Mouse (Mus musculus): Measurements from ENCODE around the gene Gm20696.

Gm20696 gene

GRCm38 (mm10) chr6:99665457-99666317, 910 bp downstream of the Gm20696 start:
- no peak for DNase-seq (ENCODE audit: low spot score in 2 of 2)

GRCm38 (mm10) chr6:99663232-99663631, 3.4 kb downstream of the Gm20696 start:
- no peak for DNase-seq (ENCODE audit: low spot score in 2 of 2)

- DNase-seq (ENCODE audit: low spot score in 2 of 2) = no peak
Measured at GRCm38 (mm10) chr6:99660443-99660842, 6.2 kb downstream of the Gm20696 start.

GRCm38 (mm10) chr6:99658586-99658985, 8.0 kb downstream of the Gm20696 start:
- DNase-seq (ENCODE audit: low spot score in 2 of 2) = no peak

GRCm38 (mm10) chr6:99656088-99656487, 10.5 kb downstream of the Gm20696 start:
- no peak for DNase-seq (ENCODE audit: low spot score in 2 of 2)

- no peak for DNase-seq (ENCODE audit: low spot score in 2 of 2)
Measured at GRCm38 (mm10) chr6:99655488-99655887, 11.1 kb downstream of the Gm20696 start.

- DNase-seq (ENCODE audit: low spot score in 2 of 2) = no peak
Measured at GRCm38 (mm10) chr6:99654343-99654742, 12.3 kb downstream of the Gm20696 start.

GRCm38 (mm10) chr6:99652341-99652740, 14.3 kb downstream of the Gm20696 start:
- DNase-seq (ENCODE audit: low spot score in 2 of 2) = no peak

GRCm38 (mm10) chr6:99649307-99649706, 17.3 kb downstream of the Gm20696 start:
- no peak for DNase-seq (ENCODE audit: low spot score in 2 of 2)

- no peak for DNase-seq (ENCODE audit: low spot score in 2 of 2)
Measured at GRCm38 (mm10) chr6:99646344-99646743, 20.3 kb downstream of the Gm20696 start.

GRCm38 (mm10) chr6:99644876-99645275, 21.7 kb downstream of the Gm20696 start:
- no peak for DNase-seq (ENCODE audit: low spot score in 2 of 2)

GRCm38 (mm10) chr6:99644386-99644785, 22.2 kb downstream of the Gm20696 start:
- DNase-seq (ENCODE audit: low spot score in 2 of 2) = no peak

GRCm38 (mm10) chr6:99643439-99644199, 23.0 kb downstream of the Gm20696 start:
- DNase-seq (ENCODE audit: low spot score in 2 of 2) = no peak

GRCm38 (mm10) chr6:99637456-99637855, 29.1 kb downstream of the Gm20696 start:
- no peak for DNase-seq (ENCODE audit: low spot score in 2 of 2)

GRCm38 (mm10) chr6:99636801-99637200, 29.8 kb downstream of the Gm20696 start:
- no peak for DNase-seq (ENCODE audit: low spot score in 2 of 2)

- no peak for DNase-seq (ENCODE audit: low spot score in 2 of 2)
Measured at GRCm38 (mm10) chr6:99636121-99636520, 30.5 kb downstream of the Gm20696 start.

GRCm38 (mm10) chr6:99632121-99632980, 34.2 kb downstream of the Gm20696 start:
- DNase-seq (ENCODE audit: low spot score in 2 of 2) = no peak

GRCm38 (mm10) chr6:99631637-99632036, 35.0 kb downstream of the Gm20696 start:
- DNase-seq (ENCODE audit: low spot score in 2 of 2) = no peak

- no peak for DNase-seq (ENCODE audit: low spot score in 2 of 2)
Measured at GRCm38 (mm10) chr6:99629726-99630458, 36.7 kb downstream of the Gm20696 start.

- no peak for DNase-seq (ENCODE audit: low spot score in 2 of 2)
Measured at GRCm38 (mm10) chr6:99626347-99626746, 40.2 kb downstream of the Gm20696 start.

- no peak for DNase-seq (ENCODE audit: low spot score in 2 of 2)
Measured at GRCm38 (mm10) chr6:99625803-99626202, 40.8 kb downstream of the Gm20696 start.

Data from frontal cortex, postnatal 14 days (tissue).